Mouse (Mus musculus) embryo, embryonic 11 days (tissue): ENCODE measurements around the gene Gnai3.

Experiments used
- DNase-seq: peaks from one replicate; pipeline ENCODE4 v3.0.0-alpha.2; 2015

Gnai3 gene

GRCm38 (mm10) chr3:108158383-108159037 lies 12.6 kb upstream of the Gnai3 start:
- DNase-seq: no peak

DNA sequence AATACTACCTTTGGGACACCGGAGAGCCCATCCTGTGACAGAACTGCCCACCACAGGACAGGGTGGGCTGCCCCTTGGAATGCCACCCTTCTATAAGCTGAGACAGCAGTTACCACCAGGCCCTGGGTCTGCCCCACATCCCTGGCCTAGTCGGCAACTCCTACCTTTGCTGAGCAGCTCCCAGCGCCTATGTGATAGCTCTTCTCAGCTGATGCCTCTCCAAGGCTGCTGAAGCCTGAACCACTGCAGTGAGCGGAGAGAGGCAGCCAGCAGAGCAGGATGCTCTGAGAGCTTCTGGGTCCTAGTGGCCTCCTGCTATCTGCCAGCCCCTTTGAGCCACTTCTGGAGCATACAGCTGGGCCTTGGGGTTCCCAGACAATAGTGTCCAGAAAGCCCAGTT lies 8.7 kb upstream of the Gnai3 start, which contains the start of gene Gpr61:
Gene Gpr61, minus strand, starts transcription at position 227 of the 400 bp plus-strand sequence.
- DNase-seq: no peak

DNA sequence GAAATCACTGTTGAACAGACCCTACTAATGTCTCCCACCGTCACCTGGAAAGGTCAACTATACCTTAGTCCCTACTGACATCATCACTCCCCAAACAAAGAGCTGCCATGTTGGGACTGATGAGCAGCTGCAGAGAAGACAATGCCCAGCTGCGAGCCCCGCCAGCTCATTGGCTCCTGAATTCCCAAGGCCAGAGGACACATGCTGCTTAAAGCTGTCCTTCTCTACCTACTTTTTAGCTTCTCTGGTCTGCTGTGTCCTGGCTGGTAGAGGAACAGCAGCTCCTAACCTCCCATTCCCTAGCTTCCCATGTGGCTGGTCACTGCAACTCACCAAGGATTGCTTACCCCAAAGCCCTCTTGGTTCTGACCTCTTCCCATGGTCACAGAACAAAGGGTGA lies 6.3 kb upstream of the Gnai3 start:
- DNase-seq: no peak

DNA sequence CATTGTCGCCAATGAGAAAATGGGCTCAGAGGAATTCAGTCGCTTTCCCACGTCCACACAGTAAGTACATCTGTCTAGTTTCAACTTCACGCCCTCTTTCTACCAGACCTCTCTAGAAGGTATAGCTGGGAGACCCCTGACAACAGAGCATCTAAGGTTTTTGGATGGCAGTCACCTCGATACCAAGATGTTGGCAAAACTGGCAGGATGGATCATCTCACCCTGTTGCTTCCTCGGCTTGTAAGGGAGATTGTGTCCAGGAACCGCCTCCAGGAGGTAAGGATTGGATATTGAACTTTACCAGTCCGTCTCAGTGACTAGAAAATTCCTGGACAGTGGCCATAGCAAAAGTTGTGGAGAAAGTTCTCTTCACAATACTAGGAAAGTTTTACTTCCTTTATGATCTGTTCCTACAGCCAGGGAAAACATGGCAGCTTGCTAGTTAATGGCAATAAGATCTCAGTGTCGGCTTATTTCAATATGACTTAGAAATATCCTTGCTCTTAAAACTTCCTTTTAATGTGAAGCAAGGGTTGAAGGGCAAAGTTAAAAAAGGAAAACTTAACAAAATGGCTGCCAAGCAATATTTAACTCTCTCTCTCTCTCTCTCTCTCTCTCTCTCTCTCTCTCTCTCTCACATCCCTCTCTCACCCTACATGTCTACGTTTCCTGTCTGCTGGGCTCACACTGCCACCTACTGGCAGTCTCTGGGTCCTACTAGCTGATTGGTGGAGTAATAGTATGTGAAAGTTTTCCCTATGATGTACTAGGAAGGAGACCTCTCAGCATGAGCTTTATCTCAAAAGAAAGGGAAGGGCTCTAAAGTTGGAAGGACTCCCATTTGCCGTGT lies 1.7 kb upstream of the Gnai3 start:
- peak; percentile 85 for DNase-seq

DNA sequence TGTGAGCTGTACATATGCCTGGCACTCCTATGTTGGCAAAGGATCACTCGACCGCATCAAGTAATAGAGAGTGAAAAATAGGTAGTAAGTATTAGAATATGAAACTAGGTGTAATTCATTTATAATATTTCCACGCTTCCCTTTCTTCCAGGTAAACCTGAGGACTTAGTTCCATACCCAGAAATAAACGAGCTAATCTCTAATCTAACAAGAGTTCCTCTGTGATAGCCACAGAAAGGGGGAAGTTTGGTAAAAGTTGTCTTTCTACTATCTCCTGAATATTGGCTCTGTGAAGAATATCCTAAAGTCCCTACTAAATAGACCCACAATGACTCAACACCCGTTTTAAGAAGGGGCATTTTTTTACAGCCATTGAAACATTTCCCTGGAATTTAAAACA lies 725 bp upstream of the Gnai3 start:
- DNase-seq: no peak

GRCm38 (mm10) chr3:108140786-108141185 lies 5.2 kb downstream of the Gnai3 start:
- DNase-seq: no peak

DNA sequence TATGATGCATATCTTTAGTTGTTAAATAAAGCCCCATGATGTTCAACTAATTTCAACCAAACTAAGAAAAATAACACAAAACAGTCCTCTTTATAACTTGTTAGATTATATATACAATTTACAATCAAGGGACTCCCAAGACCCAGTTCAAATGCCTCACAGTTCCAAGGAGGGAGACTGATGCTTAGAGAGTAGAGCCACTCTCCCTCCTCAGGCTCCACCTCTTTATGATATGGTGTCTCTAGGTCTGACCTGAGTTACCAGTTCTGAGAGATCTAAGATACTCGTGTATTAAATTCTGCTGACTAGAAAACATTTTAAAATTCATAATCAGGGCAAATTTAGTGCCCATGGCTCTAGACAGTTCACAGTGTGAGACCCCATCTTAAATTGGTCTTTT lies 6.8 kb downstream of the Gnai3 start:
- DNase-seq: no peak

- no peak for DNase-seq
Observed at GRCm38 (mm10) chr3:108134701-108135100, 11.2 kb downstream of the Gnai3 start.

DNA sequence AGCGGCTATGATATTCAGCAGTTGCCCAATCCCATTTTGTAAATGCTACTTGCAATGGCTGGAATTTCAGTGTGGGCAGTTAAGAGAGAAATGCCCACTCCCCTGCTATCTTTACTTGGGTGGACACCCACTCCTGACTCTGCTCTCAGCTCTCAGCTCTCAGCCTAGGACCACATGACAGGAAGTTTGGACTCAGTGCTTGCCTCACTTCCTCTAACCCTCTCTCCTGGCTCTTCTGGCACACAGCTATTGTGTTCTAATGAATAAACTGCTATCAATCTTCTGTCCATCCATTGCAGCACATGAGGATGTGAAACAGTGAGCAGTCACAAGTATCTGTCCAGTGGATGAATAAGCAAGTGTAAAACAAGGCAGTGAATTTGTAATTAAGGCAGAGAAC lies 13.5 kb downstream of the Gnai3 start:
- no peak for DNase-seq

- DNase-seq: no peak
Observed at GRCm38 (mm10) chr3:108131821-108132220, 14.1 kb downstream of the Gnai3 start.

GRCm38 (mm10) chr3:108131216-108131615 lies 14.7 kb downstream of the Gnai3 start:
- no peak for DNase-seq

DNA sequence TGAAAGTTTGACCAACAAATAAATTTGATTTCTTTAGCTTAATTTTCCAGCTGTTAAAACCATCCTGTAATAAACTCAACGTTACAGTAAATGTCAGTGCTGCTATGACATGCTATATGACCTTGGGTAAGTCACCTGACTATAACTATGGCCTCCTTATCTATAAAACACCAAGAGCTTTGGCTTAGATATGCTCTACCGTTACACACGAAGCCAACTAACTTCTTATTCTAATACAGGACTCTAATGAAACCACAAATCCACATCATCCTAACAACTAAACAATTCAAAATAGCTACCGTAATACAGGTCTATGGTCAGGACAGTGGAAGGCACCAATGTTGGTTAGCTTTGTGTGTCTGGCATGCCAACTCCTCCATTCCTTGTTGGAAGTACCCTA lies 16.1 kb downstream of the Gnai3 start:
- no peak for DNase-seq

- no peak for DNase-seq
Observed at GRCm38 (mm10) chr3:108129367-108129766, 16.6 kb downstream of the Gnai3 start.

GRCm38 (mm10) chr3:108128520-108128919 lies 17.4 kb downstream of the Gnai3 start:
- no peak for DNase-seq

DNA sequence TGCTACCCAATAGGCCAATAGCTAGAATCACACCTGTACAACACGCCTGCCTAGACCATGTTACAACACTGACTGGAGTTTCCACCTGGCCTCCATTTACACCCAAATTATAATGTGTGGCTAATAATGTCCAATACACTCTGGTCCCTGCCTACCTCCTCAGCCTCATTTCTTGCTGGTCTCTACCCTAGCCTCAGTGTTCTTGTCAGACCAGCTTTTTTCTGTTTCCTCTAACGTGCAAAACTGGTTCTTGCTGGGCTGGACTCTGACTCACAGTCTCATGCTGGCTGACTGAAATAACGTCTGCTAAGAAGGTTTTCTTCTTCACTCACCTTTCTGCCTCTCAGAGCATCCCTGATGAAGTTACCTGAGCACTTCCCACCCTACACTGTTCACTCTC lies 19.6 kb downstream of the Gnai3 start:
- no peak for DNase-seq

DNA sequence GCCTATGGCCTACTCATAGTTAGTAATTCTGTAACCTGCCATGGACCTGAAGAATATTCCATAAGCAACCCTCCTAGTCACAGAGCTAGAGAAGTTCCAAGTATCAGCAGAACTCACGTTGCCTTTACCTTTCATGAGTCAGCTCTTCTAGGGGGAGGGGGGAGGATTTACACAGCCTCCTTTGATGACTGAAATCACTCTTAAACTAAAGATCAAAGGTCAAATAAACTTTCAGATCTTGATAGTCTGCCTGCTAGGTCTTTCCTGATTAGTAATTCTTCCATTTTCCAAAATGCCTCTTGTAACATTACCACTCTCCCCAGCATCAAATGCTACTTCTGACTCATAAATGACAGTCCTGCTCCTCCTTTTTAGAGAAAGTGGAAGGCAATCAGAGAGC lies 21.8 kb downstream of the Gnai3 start:
- no peak for DNase-seq

DNA sequence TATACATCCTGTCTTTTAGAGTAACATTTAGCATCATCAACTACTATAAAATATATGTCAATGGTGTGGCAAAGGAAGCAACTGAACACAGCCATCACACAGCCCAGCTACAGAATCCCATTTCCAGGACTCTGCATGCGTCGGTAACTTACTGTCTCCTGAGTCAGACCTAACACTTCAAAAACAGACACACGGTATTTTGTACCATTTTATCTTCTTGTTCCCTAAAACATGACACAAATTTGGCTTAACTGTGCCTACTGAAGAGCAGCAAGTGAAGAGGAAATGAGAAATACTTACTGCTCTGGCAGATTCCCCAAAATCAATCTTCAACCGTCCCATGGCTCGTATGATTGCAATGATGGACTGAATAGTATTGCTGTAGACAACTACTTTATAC lies 22.7 kb downstream of the Gnai3 start:
- no peak for DNase-seq

- no peak for DNase-seq
Observed at GRCm38 (mm10) chr3:108121101-108121500, 24.8 kb downstream of the Gnai3 start.

DNA sequence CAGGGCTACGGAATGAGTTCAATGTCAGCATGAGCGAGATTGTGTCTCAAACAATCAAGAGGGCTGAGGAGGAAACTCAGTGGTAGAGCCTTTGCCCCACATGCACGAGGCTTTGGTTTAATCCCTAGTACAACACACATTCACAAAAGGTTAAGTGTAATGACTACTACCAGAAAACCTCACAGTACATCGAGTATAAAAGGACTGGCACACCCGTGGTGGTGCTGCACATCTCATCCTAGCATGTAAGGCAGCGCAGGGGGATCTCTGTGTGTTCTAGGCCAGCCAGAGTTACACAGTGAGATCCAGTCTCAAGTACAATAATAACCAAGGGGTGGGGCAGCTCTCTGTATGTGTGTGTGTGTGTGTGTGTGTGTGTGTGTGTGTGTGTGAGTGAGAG lies 28.5 kb downstream of the Gnai3 start:
- DNase-seq: no peak

- DNase-seq: no peak
Observed at GRCm38 (mm10) chr3:108113591-108114289, 32.2 kb downstream of the Gnai3 start.

DNA sequence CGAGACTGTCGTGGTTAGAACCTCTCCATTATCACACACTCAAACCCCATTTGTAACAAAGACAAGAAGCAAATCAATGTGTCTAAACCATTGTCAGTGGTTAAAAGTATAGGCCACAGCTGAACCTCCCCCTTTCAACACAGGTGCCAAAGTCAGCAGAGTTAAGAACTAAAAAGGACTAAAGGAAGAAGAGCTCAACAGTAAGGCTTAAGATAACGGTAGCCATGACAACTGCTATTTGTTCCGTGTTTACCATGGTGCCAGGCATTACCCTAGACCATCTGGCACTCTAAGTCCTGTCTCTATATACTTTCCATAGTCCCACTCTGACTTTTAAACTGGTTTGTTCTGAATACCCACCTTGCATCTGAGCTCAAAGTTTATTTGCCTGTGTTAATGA lies 33.3 kb downstream of the Gnai3 start:
- no peak for DNase-seq

GRCm38 (mm10) chr3:108112246-108112645 lies 33.7 kb downstream of the Gnai3 start:
- no peak for DNase-seq

DNA sequence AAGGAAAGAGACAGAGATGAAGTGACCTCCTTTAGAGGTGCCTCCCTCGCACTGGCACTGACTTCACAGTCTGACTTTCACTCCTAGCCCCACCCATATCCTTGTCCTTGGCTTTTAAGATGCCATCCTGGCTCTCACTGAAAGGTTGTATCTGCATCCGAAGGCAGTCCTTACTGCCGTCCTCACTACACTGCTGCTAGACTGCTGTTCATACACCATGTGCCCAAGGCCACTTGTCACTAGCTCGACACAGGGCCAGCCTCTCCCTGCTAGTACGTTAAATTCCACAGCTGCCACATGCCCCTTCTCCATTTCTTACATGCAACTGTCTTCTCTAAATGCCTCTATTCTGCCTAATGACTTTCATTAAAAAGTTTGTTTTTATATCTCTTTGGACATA lies 34.6 kb downstream of the Gnai3 start:
- DNase-seq: no peak

- no peak for DNase-seq
Observed at GRCm38 (mm10) chr3:108105281-108105680, 40.7 kb downstream of the Gnai3 start.
